Mouse (Mus musculus) forebrain, embryonic 10.5 days (tissue): ENCODE results near the gene Cdk17. TPM values are rescaled to one million over a fixed set of nuclear protein-coding genes. Genes with fewer than 3 reads are reported as not detected.

Source experiments
- DNase-seq: peaks from one replicate; pipeline ENCODE4 v3.0.0-alpha.2; 2017; ENCODE audit warnings: low spot score; ENCODE audit errors: extremely low spot score
- H3K27ac ChIP-seq: fragments of 300-500 bp; sonication (generic); 2 replicates; pipeline ENCODE4 v1.5.1; 2016; ENCODE audit warnings: mild to moderate bottlenecking
- H3K27me3 ChIP-seq: fragments of 300-500 bp; sonication (generic); 2 replicates; pipeline ENCODE4 v1.6.1; 2016; ENCODE audit warnings: mild to moderate bottlenecking; ENCODE audit not compliant: poor library complexity, severe bottlenecking
- H3K36me3 ChIP-seq: fragments of 300-500 bp; sonication (generic); replicated peaks from 2 replicates; pipeline ENCODE4 v1.6.1; 2016; ENCODE audit warnings: mild to moderate bottlenecking, moderate library complexity
- H3K4me1 ChIP-seq: fragments of 300-500 bp; sonication (generic); 2 replicates; pipeline ENCODE4 v1.6.1; 2016
- H3K4me3 ChIP-seq: fragments of 300-500 bp; sonication (generic); 2 replicates; pipeline ENCODE4 v1.5.1; 2016; ENCODE audit warnings: mild to moderate bottlenecking, moderate library complexity
- H3K9me3 ChIP-seq: fragments of 300-500 bp; sonication (generic); 2 replicates; pipeline ENCODE4 v1.6.1; 2016; ENCODE audit warnings: mild to moderate bottlenecking, moderate library complexity
- WGBS: fragments of 180-500 bp; shearing (Covaris S2); methylation state at CpG from one replicate; pipeline ENCODE4 v1.1.7; 2016; 5-methylcytosine and 5-hydroxymethylcytosine counted together
- polyA plus RNA-seq: library from polyadenylated mRNA; unstranded; fragments of >200 nt; fragmentation: Nextera tagmentation; extraction: Ambion mirVana; gene quantifications from 2 replicates; pipeline ENCODE4 v1.2.1, GENCODE M21; 2016

The Cdk17 gene
- polyA plus RNA-seq: 17.6 and 18.2 TPM in 2 replicates

DNA sequence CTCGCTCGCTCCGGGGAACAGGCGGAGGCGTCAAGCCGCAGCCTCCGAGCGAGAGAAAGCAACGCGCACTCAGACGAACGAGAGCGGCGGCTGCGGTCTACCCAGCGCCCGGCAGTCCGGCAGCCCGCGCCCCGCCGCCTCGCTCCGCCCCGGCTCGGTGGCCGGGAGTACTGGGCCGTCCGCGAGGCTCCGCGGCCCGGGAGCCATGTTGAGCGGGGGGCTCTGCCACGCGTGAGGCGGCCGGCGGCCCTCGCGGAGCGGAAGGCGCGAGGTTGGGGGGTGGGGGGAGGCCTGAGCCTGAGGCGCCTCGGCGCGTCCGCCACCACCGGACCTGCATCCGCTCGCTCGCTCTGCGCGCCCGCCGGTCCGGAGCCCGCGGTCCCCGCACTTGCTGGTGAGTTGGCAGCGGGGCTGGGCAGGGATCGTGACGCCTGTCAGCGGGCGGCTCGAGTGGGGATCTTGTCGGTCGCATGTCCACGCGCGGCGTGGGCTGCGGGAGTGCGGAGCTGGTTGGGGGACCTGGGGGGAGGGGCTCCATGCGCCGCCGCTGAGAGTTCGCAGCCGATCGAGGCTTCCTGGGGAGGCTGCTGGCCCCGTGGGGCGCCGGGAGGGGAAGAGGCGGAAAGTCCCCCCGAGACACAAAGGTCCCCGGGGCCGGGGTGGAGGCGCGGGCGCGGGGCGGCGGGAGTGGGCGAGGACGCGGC lies at the start of gene Cdk17:
Cdk17 (plus strand) TSS at position 69 of the 704 bp plus-strand sequence.
- Histone ChIP-seq H3K4me1 (peaks cover 48% of the 10 kb centered on the region), H3K4me3 (peak within 1 kb of the TSS; percentile 99), H3K27ac (peak within 1 kb of the TSS; percentile 99), H3K36me3 (no peaks in the 10 kb centered on the region), H3K27me3 (no peaks in the 10 kb centered on the region), H3K9me3 (no peaks in the 10 kb centered on the region)
- WGBS: under 1% methylated on average over 85 of the region's 97 CpGs
- peak; percentile 71 for DNase-seq

DNA sequence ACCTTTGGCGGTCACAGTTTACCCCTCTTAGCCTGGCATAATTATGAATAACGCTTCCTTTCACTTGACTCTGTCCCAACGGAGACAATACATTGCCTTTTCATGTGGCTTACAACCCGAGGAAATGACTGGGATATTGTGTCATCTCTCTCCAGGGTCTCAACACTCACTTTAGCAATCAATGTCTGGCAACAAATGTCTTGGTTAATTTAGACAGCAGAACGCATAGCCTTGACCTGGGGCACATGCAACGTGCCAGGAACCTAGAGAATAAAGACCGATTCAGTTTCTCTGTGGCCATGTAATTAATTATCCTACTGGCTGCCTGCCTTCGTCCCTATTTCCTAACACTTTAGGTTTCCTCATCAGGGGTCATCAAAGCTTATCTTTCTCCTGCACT lies 49.3 kb upstream of the Cdk17 start:
- DNase-seq: no peak
- no peak overlapping the region for H3K27ac ChIP-seq
- H3K9me3 ChIP-seq: no peaks in the 10 kb centered on the region
- H3K27me3 ChIP-seq: no peaks in the 10 kb centered on the region
- H3K4me1 ChIP-seq: no peaks in the 10 kb centered on the region; the same call in 1 of the 2 replicates
- no peaks in the 10 kb centered on the region for H3K36me3 ChIP-seq
- 81% methylated on average over 8 of the region's 8 CpGs for WGBS
- no peak overlapping the region for H3K4me3 ChIP-seq

GRCm38 (mm10) chr10:93112021-93112420 lies 48.7 kb upstream of the Cdk17 start:
- no peak overlapping the region for H3K27ac ChIP-seq
- H3K4me1 ChIP-seq: no peaks in the 10 kb centered on the region; the same call in 1 of the 2 replicates
- no peak overlapping the region for H3K4me3 ChIP-seq
- H3K9me3 ChIP-seq: no peaks in the 10 kb centered on the region
- no peaks in the 10 kb centered on the region for H3K36me3 ChIP-seq
- no peak for DNase-seq
- WGBS: 88% methylated on average over 6 of the region's 6 CpGs
- no peaks in the 10 kb centered on the region for H3K27me3 ChIP-seq

- H3K4me3 ChIP-seq: no peak overlapping the region
- DNase-seq: no peak
- no peaks in the 10 kb centered on the region; the same call in 1 of the 2 replicates for H3K4me1 ChIP-seq
- H3K9me3 ChIP-seq: no peaks in the 10 kb centered on the region
- no peaks in the 10 kb centered on the region for H3K36me3 ChIP-seq
- no peak overlapping the region for H3K27ac ChIP-seq
- 87% methylated on average over 8 of the region's 8 CpGs for WGBS
- no peaks in the 10 kb centered on the region for H3K27me3 ChIP-seq
These were observed 46.7 kb upstream of the Cdk17 start for GRCm38 (mm10) chr10:93113968-93114367.

DNA sequence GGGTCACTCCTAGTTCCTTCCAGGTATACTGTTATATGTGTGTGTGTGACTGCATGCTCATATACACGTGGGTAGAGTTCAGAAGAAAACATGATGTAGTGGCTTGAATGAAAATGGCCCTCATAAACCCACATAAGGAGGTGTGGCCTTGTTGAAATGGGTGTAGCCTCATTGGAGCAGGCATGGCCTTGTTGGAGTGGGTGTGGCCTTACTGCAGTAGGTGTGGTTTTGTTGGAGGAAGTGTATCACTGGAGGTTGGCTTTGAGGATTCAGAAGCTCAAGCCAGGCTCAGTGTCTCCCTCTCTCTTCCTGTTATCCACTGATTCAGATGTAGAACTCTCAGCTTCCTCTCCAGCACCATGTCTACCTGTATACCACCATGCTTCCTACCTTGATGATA lies 45.9 kb upstream of the Cdk17 start:
- WGBS: 74% methylated on average over 1 of the region's 1 CpGs
- H3K27ac ChIP-seq: no peak overlapping the region
- no peaks in the 10 kb centered on the region; the same call in 1 of the 2 replicates for H3K4me1 ChIP-seq
- H3K27me3 ChIP-seq: no peaks in the 10 kb centered on the region
- H3K9me3 ChIP-seq: no peaks in the 10 kb centered on the region
- DNase-seq: no peak
- H3K36me3 ChIP-seq: no peaks in the 10 kb centered on the region
- H3K4me3 ChIP-seq: no peak overlapping the region

- WGBS: 93% methylated on average over 1 of the region's 1 CpGs
- Histone ChIP-seq H3K4me3 (no peak overlapping the region), H3K4me1 (no peaks in the 10 kb centered on the region; the same call in 1 of the 2 replicates), H3K9me3 (no peaks in the 10 kb centered on the region), H3K27ac (no peak overlapping the region), H3K27me3 (no peaks in the 10 kb centered on the region), H3K36me3 (no peaks in the 10 kb centered on the region)
- DNase-seq: no peak
These were observed 44.9 kb upstream of the Cdk17 start for GRCm38 (mm10) chr10:93115743-93116142.

DNA sequence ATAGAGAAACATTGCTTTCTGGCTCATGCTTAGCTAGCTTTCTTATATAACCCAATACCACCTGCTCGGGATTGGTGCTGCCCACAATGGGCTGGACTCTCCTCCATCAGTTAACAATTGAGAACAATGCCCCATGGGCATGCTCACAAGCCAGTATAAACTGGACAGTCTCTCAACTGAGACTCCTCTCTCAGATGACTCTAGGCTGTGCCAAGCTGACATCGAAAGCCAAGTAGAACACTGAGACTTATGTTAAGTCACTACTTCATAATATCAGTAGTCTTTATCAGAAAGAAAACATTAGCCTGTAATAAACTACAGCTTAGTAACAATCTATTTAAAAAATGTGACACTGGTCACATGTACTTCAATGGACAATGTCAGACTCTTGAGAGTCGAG lies 44.0 kb upstream of the Cdk17 start:
- H3K27me3 ChIP-seq: no peaks in the 10 kb centered on the region
- no peak overlapping the region for H3K4me3 ChIP-seq
- no peaks in the 10 kb centered on the region for H3K36me3 ChIP-seq
- H3K4me1 ChIP-seq: no peaks in the 10 kb centered on the region; the same call in 1 of the 2 replicates
- 87% methylated on average over 3 of the region's 3 CpGs for WGBS
- no peak overlapping the region for H3K27ac ChIP-seq
- no peaks in the 10 kb centered on the region for H3K9me3 ChIP-seq
- no peak for DNase-seq

DNA sequence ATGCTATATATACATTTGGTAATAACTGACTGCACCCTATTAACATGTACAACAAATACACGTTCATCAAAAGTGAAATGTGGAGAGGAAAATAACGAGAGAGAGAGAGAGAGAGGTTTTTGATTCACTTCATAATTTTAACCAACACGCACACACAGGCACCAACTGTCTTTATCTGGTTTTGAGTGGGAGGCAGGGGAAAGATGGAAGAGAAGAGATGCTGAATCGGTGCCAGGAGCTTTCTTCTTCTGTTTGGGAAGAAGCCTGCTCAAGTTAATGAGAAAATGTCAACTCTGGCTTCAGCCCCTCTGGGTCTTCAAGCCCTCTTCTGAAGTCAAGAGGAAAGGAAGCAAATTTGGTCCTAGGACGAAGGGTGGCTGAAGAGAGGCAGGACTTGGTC lies 40.9 kb upstream of the Cdk17 start:
- DNase-seq: no peak
- Histone ChIP-seq H3K27ac (no peak overlapping the region), H3K27me3 (no peaks in the 10 kb centered on the region), H3K4me1 (peaks cover 12% of the 10 kb centered on the region; the same call in 1 of the 2 replicates), H3K36me3 (no peaks in the 10 kb centered on the region), H3K4me3 (no peak overlapping the region), H3K9me3 (no peaks in the 10 kb centered on the region)
- WGBS: 91% methylated on average over 5 of the region's 5 CpGs

DNA sequence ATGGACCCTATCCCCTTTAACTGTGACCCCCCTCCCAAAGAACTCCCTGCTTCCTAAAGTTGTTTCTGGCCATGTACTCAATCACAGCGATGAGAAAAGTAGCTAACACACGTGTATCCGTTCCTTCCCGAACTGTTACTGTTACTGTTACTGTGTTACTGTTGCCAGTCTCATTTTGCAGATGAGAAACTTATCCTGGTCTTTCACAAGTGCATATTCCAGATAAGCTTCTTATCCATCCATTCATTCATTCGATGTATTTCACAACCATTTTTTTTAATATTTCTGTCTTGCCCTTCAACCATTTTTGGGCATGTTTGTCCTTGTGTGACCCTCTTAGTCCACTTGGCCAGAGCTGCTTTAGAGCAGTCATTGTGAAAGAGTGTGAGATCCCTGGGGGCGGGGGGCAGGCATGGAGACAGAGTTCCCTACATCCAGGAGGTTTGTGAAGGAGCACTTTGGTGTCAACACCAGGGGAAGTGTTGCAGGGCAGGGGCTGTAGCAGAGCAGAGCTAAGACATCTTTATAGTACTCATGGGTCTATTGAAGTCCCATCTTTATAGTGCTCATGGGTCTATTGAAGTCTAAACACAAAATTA lies 39.3 kb upstream of the Cdk17 start:
- H3K4me1 ChIP-seq: peaks cover 15% of the 10 kb centered on the region; the same call in 1 of the 2 replicates
- H3K27ac ChIP-seq: no peak overlapping the region
- WGBS: 90% methylated on average over 6 of the region's 6 CpGs

DNA sequence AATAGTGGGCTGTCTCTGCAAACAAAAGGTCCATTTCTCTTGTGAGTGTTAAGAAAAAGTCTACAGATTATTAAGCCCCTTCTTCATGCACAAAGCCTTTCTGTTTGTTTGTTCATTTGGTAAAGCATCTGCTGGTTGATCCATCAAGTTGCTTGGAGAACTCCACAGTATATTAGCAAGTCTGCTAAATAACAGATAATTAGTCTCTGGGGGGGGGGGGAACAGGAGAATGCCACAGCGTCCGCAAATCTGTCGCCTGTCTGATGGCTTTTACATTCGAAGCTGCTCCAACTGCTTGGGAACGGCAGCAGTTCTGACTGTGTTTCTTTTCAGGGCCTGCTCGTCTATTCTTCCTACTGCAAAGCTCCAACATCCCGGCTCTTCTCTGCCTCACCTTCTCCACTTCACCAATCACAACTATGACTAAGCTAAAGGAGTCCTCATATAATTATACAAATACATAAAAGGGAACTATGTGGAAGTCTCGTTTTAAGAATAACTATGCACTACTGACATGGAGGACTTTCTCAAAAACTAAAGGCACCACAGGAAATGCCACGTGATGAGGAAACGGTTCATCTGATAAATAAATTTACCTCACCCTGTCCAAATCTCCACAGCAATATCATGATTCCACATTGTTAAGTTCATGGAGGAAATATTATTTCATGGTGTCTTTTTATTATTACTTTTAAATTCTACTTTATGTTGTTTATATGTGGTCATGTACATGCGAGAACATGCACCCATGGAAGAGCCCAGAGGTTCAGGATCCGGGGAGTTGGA lies 38.1 kb upstream of the Cdk17 start:
- H3K27me3 ChIP-seq: no peaks in the 10 kb centered on the region
- no peak overlapping the region for H3K27ac ChIP-seq
- 78% methylated on average over 12 of the region's 12 CpGs for WGBS
- DNase-seq: no peak
- H3K4me3 ChIP-seq: no peak overlapping the region
- H3K36me3 ChIP-seq: no peaks in the 10 kb centered on the region
- no peaks in the 10 kb centered on the region for H3K9me3 ChIP-seq
- peaks cover 15% of the 10 kb centered on the region; the same call in 1 of the 2 replicates for H3K4me1 ChIP-seq

More for the DNA sequence above, 39.3 kb upstream of the Cdk17 start:
- no peaks in the 10 kb centered on the region for H3K27me3 ChIP-seq
- H3K36me3 ChIP-seq: no peaks in the 10 kb centered on the region
- no peak for DNase-seq
- H3K9me3 ChIP-seq: no peaks in the 10 kb centered on the region
- no peak overlapping the region for H3K4me3 ChIP-seq

DNA sequence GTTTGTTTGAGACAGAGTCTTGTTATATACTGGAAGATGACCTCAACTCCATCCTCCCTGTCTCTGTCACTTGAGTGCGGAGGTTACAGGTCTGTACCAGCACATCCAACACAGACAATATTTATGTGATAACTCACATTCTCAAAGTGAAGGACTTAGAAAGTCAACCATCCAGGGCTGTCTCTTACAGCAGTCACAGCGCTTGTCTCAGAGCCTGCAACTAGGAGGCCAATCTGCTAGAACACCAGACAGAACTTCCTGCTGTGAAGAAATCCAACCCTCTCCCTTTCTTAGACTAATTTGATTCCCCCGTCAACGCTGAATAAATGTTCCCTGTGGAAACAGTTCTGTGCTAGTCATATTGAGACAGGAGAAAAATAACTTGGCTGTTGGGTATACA lies 37.4 kb upstream of the Cdk17 start:
- no peak overlapping the region for H3K27ac ChIP-seq
- H3K27me3 ChIP-seq: no peaks in the 10 kb centered on the region
- 79% methylated on average over 4 of the region's 4 CpGs for WGBS
- no peaks in the 10 kb centered on the region for H3K36me3 ChIP-seq
- no peaks in the 10 kb centered on the region for H3K9me3 ChIP-seq
- no peak for DNase-seq
- H3K4me1 ChIP-seq: peaks cover 15% of the 10 kb centered on the region; the same call in 1 of the 2 replicates
- no peak overlapping the region for H3K4me3 ChIP-seq

- H3K36me3 ChIP-seq: no peaks in the 10 kb centered on the region
- peaks cover 18% of the 10 kb centered on the region for H3K4me1 ChIP-seq
- no peak for DNase-seq
- no peak overlapping the region for H3K27ac ChIP-seq
- H3K9me3 ChIP-seq: no peaks in the 10 kb centered on the region
- no peak overlapping the region for H3K4me3 ChIP-seq
- 81% methylated on average over 12 of the region's 12 CpGs for WGBS
- H3K27me3 ChIP-seq: no peaks in the 10 kb centered on the region
These were observed 36.6 kb upstream of the Cdk17 start for GRCm38 (mm10) chr10:93123957-93124613.
